Mouse (Mus musculus) MEL (cell line): ENCODE measurements around the gene Gpn3. TPM values are rescaled to one million over a fixed set of nuclear protein-coding genes. Genes with fewer than 3 reads are reported as not detected.

Experiments used
- DNase-seq: peaks from one replicate; pipeline ENCODE4 v3.0.0; 2011; ENCODE audit warnings: low read depth, low spot score
- H3K27ac ChIP-seq: 2 replicates; pipeline ENCODE4 v1.5.1; 2012; ENCODE audit warnings: low read depth, mild to moderate bottlenecking, control low read depth, low read length, moderate library complexity; ENCODE audit not compliant: control insufficient read depth
- H3K27me3 ChIP-seq, 2 experiments: fragments of 150-350 bp in 1 of 2; sonication (generic) in 1 of 2; 2 replicates each; pipeline ENCODE4 v1.6.1; 2012; ENCODE audit warnings: low read length in 2 of 2, mild to moderate bottlenecking in 2 of 2, improper control_type of control experiment in 1 of 2, moderate library complexity in 1 of 2; ENCODE audit not compliant: insufficient read depth in 2 of 2, control insufficient read depth in 1 of 2
- H3K36me3 ChIP-seq, 2 experiments: 2 replicates each; pipeline ENCODE4 v1.6.1; 2012 to 2014; ENCODE audit warnings: low read length in 2 of 2, improper control_type of control experiment in 1 of 2, inconsistent platforms in 1 of 2, mild to moderate bottlenecking in 1 of 2; ENCODE audit not compliant: insufficient read depth in 2 of 2, control insufficient read depth in 1 of 2
- H3K4me1 ChIP-seq, 2 experiments: fragments of 150-350 bp in 1 of 2; sonication (generic) in 1 of 2; 2 replicates each; pipeline ENCODE4 v1.6.1; 2012; ENCODE audit warnings: low read length in 2 of 2, improper control_type of control experiment in 1 of 2, mild to moderate bottlenecking in 1 of 2; ENCODE audit not compliant: insufficient read depth in 2 of 2, control insufficient read depth in 1 of 2
- H3K4me3 ChIP-seq, 2 experiments: fragments of 150-350 bp in 1 of 2; sonication (generic) in 1 of 2; 2 replicates each; pipeline ENCODE4 v1.5.1; 2012; ENCODE audit warnings: low read depth in 2 of 2, low read length in 2 of 2, mild to moderate bottlenecking in 2 of 2, moderate library complexity in 2 of 2, control low read depth in 1 of 2, improper control_type of control experiment in 1 of 2; ENCODE audit not compliant: control insufficient read depth in 1 of 2, insufficient read depth in 1 of 2
- H3K79me2 ChIP-seq: 2 replicates; pipeline ENCODE4 v1.6.1; 2012; ENCODE audit warnings: mild to moderate bottlenecking, low read length, moderate library complexity; ENCODE audit not compliant: control insufficient read depth, poor library complexity, insufficient read depth
- H3K9ac ChIP-seq: 2 replicates; pipeline ENCODE4 v1.6.1; 2012; ENCODE audit warnings: low read depth, mild to moderate bottlenecking, control low read depth, low read length, moderate library complexity; ENCODE audit not compliant: control insufficient read depth, poor library complexity, severe bottlenecking
- H3K9me3 ChIP-seq: fragments of 150-350 bp; sonication (generic); replicated peaks from 2 replicates; pipeline ENCODE4 v1.6.1; 2012; ENCODE audit warnings: mild to moderate bottlenecking, low read length, improper control_type of control experiment, moderate library complexity; ENCODE audit not compliant: insufficient read depth
- BHLHE40 ChIP-seq: IDR thresholded peaks from 2 replicates; pipeline ENCODE4 v1.6.1; 2012; ENCODE audit warnings: low read depth, mild to moderate bottlenecking, inconsistent platforms, low read length, improper control_type of control experiment, borderline replicate concordance
- CHD1 ChIP-seq: IDR thresholded peaks from 2 replicates; pipeline ENCODE4 v1.6.1; 2012; ENCODE audit warnings: low read depth, mild to moderate bottlenecking, inconsistent platforms, low read length, improper control_type of control experiment
- CTCF ChIP-seq, 3 experiments: IDR thresholded peaks in 2 of 3; conservative IDR thresholded peaks in 1 of 3; 2 replicates each; pipeline ENCODE4 v1.5.1; 2011 to 2012; ENCODE audit warnings: low read length in 3 of 3, low read depth in 2 of 3, mild to moderate bottlenecking in 2 of 3, improper control_type of control experiment in 1 of 3, inconsistent platforms in 1 of 3, mixed read lengths in 1 of 3, moderate library complexity in 1 of 3; ENCODE audit not compliant: control insufficient read depth in 1 of 3, insufficient read depth in 1 of 3, poor library complexity in 1 of 3, severe bottlenecking in 1 of 3
- ELF1 ChIP-seq: IDR thresholded peaks from 2 replicates; pipeline ENCODE4 v1.6.1; 2014; ENCODE audit warnings: low read depth, mild to moderate bottlenecking, inconsistent platforms, low read length, improper control_type of control experiment, moderate library complexity
- ETS1 ChIP-seq: IDR thresholded peaks from 2 replicates; pipeline ENCODE4 v1.6.1; 2012; ENCODE audit warnings: low read depth, mild to moderate bottlenecking, inconsistent platforms, low read length, improper control_type of control experiment, moderate library complexity
- GATA1 ChIP-seq: IDR thresholded peaks from 2 replicates; pipeline ENCODE4 v1.6.1; 2011; ENCODE audit warnings: low read depth, low read length, improper control_type of control experiment
- HCFC1 ChIP-seq: IDR thresholded peaks from 2 replicates; pipeline ENCODE4 v1.6.1; 2012; ENCODE audit warnings: low read depth, mild to moderate bottlenecking, inconsistent platforms, low read length, improper control_type of control experiment, moderate library complexity
- JUND ChIP-seq: IDR thresholded peaks from 2 replicates; pipeline ENCODE4 v1.6.1; 2011; ENCODE audit warnings: low read depth, mild to moderate bottlenecking, improper control_type of control experiment, low read length
- MAZ ChIP-seq: IDR thresholded peaks from 2 replicates; pipeline ENCODE4 v1.6.1; 2012; ENCODE audit warnings: low read depth, mild to moderate bottlenecking, inconsistent platforms, low read length, improper control_type of control experiment
- NELFE ChIP-seq: IDR thresholded peaks from 2 replicates; pipeline ENCODE4 v1.6.1; 2011; ENCODE audit warnings: low read depth, low read length, improper control_type of control experiment
- NRF1 ChIP-seq: IDR thresholded peaks from 2 replicates; pipeline ENCODE4 v1.6.1; 2014; ENCODE audit warnings: low read depth, mild to moderate bottlenecking, inconsistent platforms, low read length, improper control_type of control experiment, moderate library complexity; ENCODE audit not compliant: poor library complexity, insufficient read depth, severe bottlenecking
- POLR2A ChIP-seq, 2 experiments: IDR thresholded peaks; 2 replicates each; pipeline ENCODE4 v1.6.1; 2011 to 2012; ENCODE audit warnings: low read length in 2 of 2, mild to moderate bottlenecking in 2 of 2, control low read depth in 1 of 2, improper control_type of control experiment in 1 of 2, low read depth in 1 of 2, moderate library complexity in 1 of 2; ENCODE audit not compliant: control insufficient read depth in 1 of 2, insufficient read depth in 1 of 2, poor library complexity in 1 of 2
- RAD21 ChIP-seq: IDR thresholded peaks from 2 replicates; pipeline ENCODE4 v1.6.1; 2011; ENCODE audit warnings: mild to moderate bottlenecking, low read depth, low read length, improper control_type of control experiment
- RCOR1 ChIP-seq: IDR thresholded peaks from 2 replicates; pipeline ENCODE4 v1.6.1; 2012; ENCODE audit warnings: low read depth, mild to moderate bottlenecking, inconsistent platforms, low read length, improper control_type of control experiment
- SIN3A ChIP-seq: IDR thresholded peaks from 2 replicates; pipeline ENCODE4 v1.6.1; 2012; ENCODE audit warnings: low read length, improper control_type of control experiment, inconsistent platforms
- SMC3 ChIP-seq: IDR thresholded peaks from 2 replicates; pipeline ENCODE4 v1.6.1; 2011; ENCODE audit warnings: low read depth, low read length, improper control_type of control experiment
- TCF12 ChIP-seq: IDR thresholded peaks from 2 replicates; pipeline ENCODE4 v1.6.1; 2014; ENCODE audit warnings: low read depth, mild to moderate bottlenecking, inconsistent platforms, low read length, improper control_type of control experiment, moderate library complexity
- UBTF ChIP-seq: IDR thresholded peaks from 2 replicates; pipeline ENCODE4 v1.6.1; 2012; ENCODE audit warnings: low read depth, mild to moderate bottlenecking, inconsistent platforms, low read length, improper control_type of control experiment, moderate library complexity, borderline replicate concordance; ENCODE audit not compliant: insufficient read depth
- USF1 ChIP-seq: IDR thresholded peaks from 2 replicates; pipeline ENCODE4 v1.6.1; 2014; ENCODE audit warnings: low read depth, mild to moderate bottlenecking, inconsistent platforms, low read length, improper control_type of control experiment, moderate library complexity
- USF2 ChIP-seq, 2 experiments: IDR thresholded peaks; 2 replicates each; pipeline ENCODE4 v1.6.1; 2011 to 2012; ENCODE audit warnings: improper control_type of control experiment in 2 of 2, low read length in 2 of 2, borderline replicate concordance in 1 of 2, inconsistent platforms in 1 of 2, low read depth in 1 of 2, mild to moderate bottlenecking in 1 of 2; ENCODE audit not compliant: insufficient read depth in 1 of 2
- ZKSCAN1 ChIP-seq: IDR thresholded peaks from 2 replicates; pipeline ENCODE4 v1.6.1; 2012; ENCODE audit warnings: low read depth, mild to moderate bottlenecking, inconsistent platforms, low read length, improper control_type of control experiment, moderate library complexity
- ZMIZ1 ChIP-seq: IDR thresholded peaks from 2 replicates; pipeline ENCODE4 v1.6.1; 2012; ENCODE audit warnings: low read depth, mild to moderate bottlenecking, inconsistent platforms, low read length, improper control_type of control experiment, moderate library complexity
- ZNF384 ChIP-seq: IDR thresholded peaks from 2 replicates; pipeline ENCODE4 v1.6.1; 2012; ENCODE audit warnings: low read depth, mild to moderate bottlenecking, inconsistent platforms, low read length, improper control_type of control experiment
- polyA plus RNA-seq, 2 experiments: library from polyadenylated mRNA; stranded (reverse) in 1 of 2; unstranded in 1 of 2; fragments of >175 nt in 1 of 2; fragments of >200 nt in 1 of 2; gene quantifications; 2 replicates each; pipeline versions ENCODE4 v1.2.1 to v1.2.4; 2012; ENCODE audit warnings: low replicate concordance in 2 of 2, low read depth in 1 of 2; ENCODE audit not compliant: insufficient read length in 2 of 2, insufficient read depth in 1 of 2, missing spikeins in 1 of 2
- total RNA-seq: library from RNA; depleted of rRNA; stranded (reverse); fragments of 300-350 nt; gene quantifications from 2 replicates; pipeline ENCODE4 v1.2.3, GENCODE M21; 2012

Gpn3 gene
- total and polyA plus RNA-seq, 3 experiments = 85.6 to 89.9 TPM; not detected in 1

DNA sequence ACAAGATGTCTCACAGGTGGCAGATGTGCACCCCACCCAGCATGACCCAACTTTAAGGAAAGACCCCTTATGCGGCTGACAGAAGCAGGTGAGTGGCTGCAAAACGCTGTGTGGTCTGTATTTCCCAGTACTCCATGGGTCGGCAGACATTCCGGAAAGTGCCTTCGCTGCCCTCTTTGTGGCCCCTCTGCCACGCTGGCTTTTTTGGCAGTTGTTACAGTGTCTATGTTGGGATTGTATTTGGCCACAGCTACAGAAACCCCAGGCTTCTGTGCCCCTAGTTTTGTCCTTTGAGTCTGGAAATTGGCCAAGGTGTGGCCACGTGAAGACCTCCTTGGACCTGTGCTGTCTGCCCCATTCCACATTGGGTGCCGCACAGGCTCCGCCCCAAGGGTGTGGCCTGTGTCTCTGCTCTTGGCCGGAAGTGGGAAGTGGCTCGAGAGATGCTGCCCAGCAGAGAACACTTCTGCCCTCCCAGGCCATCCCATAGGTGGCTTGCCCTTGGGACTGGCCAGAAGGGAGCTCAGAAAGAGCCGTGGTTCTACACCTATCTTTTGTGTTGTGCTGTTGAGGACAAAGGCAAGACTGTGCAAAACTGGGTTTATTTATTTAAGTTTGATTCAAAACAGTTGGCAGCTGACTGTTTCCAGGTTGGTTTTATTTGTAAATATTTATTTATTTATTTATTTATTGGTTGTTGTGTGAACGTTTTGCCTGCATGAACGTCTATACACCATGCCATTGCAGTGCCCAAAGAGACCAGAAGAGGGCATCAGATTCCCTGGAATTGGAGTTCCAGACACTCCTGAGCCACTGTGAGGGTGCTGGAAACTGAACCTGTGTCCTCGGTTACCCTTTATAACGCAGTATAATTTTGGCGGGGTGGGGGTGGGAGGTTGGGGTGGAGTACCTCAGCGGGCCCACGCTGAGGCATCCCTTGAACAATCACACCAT, 38.3 kb downstream of the Gpn3 start:
- H3K4me1 ChIP-seq = peaks cover 0 to 4% of the 10 kb centered on the region in 2 experiments; a peak in 1 of 4 replicates
- TF ChIP-seq BHLHE40 (no peak), CTCF (IDR thresholded peaks at IDR 0.05 in 2 of 3, conservative IDR thresholded peaks at IDR 0.05 in 1 of 3; ENCODE audit: control insufficient read depth in 1 of 3, insufficient read depth in 1 of 3, low read depth in 2 of 3, low read length in 3 of 3, poor library complexity in 1 of 3, severe bottlenecking in 1 of 3) (peak; percentile 38 to 50 (median 40); a peak in 4 of 6 replicates), RAD21 (peak; percentile 29), ZNF384 (no peak), MAZ (no peak), USF1 (no peak), SMC3 (peak; percentile 33), NRF1 (no peak), TCF12 (no peak), SIN3A (no peak), ELF1 (no peak), JUND (no peak), USF2 (IDR thresholded peaks at IDR 0.05; ENCODE audit: borderline replicate concordance in 1 of 2, insufficient read depth in 1 of 2, low read depth in 1 of 2, low read length in 2 of 2) (no peak), CHD1 (no peak), ZKSCAN1 (no peak)
- no peak overlapping the region for H3K9ac ChIP-seq
- H3K79me2 ChIP-seq = no peaks in the 10 kb centered on the region
- H3K9me3 ChIP-seq = no peaks in the 10 kb centered on the region
- no peaks in the 10 kb centered on the region for H3K27me3 ChIP-seq
- no peak overlapping the region for H3K4me3 ChIP-seq
- peaks cover 4 to 6% of the 10 kb centered on the region in 2 experiments; a peak in 3 of 4 replicates for H3K36me3 ChIP-seq
- peak; percentile 34 for DNase-seq
- no peak overlapping the region for H3K27ac ChIP-seq

DNA sequence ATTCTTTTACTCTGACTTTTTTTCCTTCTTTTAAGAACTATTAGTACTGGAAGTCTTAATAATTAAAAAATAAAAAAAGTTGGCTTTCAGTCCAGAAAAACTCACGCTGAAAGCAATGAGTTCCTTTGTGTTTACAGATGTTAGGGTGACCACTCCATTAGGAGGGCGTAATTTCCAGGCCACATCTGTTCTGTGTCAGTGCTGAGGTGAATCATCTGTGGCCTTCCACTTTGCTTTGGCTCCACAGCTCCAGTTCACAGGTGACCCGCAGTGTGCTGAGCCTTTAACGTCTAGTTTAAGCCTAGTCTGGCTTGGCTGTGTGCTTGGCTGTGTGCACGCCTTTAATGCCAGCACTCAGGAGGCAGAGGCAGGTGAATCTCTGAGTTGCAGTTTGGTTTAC, 40.2 kb downstream of the Gpn3 start:
- no peak for DNase-seq
- no peak for TF ChIP-seq HCFC1
- no peak for TF ChIP-seq SMC3
- TF ChIP-seq RCOR1 = no peak
- TF ChIP-seq CHD1 = no peak
- no peak for TF ChIP-seq JUND
- TF ChIP-seq NELFE = no peak
- TF ChIP-seq ETS1 = no peak
- TF ChIP-seq ZMIZ1 = no peak
- no peak for TF ChIP-seq BHLHE40
- no peak for TF ChIP-seq POLR2A (IDR thresholded peaks at IDR 0.05; ENCODE audit: control insufficient read depth in 1 of 2, insufficient read depth in 1 of 2, low read depth in 1 of 2, low read length in 2 of 2, poor library complexity in 1 of 2)
- no peak for TF ChIP-seq GATA1
- no peak for TF ChIP-seq UBTF
- TF ChIP-seq USF2 (IDR thresholded peaks at IDR 0.05; ENCODE audit: borderline replicate concordance in 1 of 2, insufficient read depth in 1 of 2, low read depth in 1 of 2, low read length in 2 of 2) = no peak
- TF ChIP-seq ZKSCAN1 = no peak
- TF ChIP-seq, all 39 proteins: peak for 0
- H3K4me1 ChIP-seq = peaks cover 0 to 4% of the 10 kb centered on the region in 2 experiments; a peak in 1 of 4 replicates
- H3K27ac ChIP-seq = no peak overlapping the region
- H3K9ac ChIP-seq = no peak overlapping the region
- H3K27me3 ChIP-seq = no peaks in the 10 kb centered on the region
- H3K36me3 ChIP-seq = peaks cover 0 to 4% of the 10 kb centered on the region in 2 experiments; a peak in 2 of 4 replicates
- no peaks in the 10 kb centered on the region for H3K9me3 ChIP-seq
- no peak overlapping the region for H3K4me3 ChIP-seq
- H3K79me2 ChIP-seq = no peaks in the 10 kb centered on the region
